Mouse (Mus musculus): Measurements from ENCODE around the gene Nr1h4.

Gene Nr1h4

DNA sequence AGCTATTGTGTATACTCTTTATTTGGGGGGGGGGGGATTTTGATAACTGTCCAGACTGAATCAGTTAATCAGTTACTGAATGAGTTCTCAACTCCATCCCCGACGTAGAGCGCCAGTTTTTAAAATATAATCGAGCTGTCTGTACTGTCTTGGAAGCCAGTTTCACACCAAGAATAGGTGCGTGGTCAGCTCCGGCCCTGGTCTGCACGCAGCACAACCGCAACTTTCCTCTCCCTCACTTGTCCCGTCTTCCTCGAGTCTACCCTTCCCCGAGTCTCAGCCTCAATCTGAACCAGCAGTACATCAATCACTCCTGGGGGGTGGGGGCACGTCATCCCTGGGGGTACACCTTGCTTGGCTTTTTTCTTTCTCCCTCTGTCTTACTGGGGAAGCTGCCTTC lies 98.0 kb downstream of the Nr1h4 start:
- no peak for DNase-seq (ENCODE audit: inconsistent age in 2 of 2, low spot score in 1 of 2)

DNA sequence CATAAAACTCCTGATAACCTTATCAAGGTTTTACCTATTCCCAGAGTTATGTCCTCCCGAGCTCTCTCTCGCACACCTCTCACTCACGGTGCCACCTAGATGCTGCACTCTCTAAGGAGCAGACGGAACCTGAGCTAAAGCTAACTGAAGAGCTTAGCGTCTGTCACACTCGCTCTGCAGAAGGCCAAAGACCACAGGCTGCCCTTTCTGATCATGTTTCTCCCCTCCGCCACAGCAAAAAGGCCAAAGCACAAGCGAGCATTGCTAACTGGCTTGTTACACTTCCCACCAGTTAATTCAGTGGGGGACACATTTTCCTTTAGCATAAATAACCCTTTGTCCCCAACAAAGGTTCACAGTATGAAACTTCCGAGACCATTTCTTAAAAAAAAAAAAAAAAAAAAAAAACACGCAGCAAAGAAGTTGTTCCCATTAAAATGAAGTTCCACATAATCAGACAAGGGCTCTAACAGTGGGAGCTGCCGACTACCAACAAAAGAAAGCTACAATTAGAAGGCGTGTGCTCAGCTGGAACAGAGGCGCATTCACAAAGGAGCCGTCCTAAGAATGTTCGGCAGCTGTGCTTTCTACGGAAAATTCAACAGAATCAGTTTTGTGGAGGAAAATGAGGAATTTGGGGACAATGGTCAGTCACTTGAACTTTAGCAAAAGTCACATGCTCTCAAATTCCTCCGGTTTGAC lies 98.7 kb downstream of the Nr1h4 start:
- DNase-seq (ENCODE audit: inconsistent age in 2 of 2, low spot score in 1 of 2): no peak

DNA sequence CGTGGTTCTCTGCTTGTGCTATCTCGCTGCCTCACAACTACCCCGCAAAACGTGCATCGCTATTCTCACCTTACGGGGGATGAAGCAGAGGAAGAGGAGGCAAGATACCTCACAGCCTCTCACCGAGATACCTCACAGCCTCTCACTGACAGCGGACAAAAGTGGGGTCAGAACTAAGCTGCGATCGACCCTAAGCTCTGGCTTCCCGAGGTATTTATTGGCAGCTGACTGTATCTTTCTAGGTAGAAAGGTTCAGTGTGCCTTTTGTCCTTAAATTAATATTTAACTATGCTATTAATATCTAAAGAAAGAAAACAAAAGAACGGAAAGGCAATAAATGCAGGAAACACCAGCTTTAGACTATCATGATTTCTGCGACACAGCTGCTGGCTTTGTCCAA lies 100.6 kb downstream of the Nr1h4 start:
- no peak for DNase-seq (ENCODE audit: inconsistent age in 2 of 2, low spot score in 1 of 2)

DNA sequence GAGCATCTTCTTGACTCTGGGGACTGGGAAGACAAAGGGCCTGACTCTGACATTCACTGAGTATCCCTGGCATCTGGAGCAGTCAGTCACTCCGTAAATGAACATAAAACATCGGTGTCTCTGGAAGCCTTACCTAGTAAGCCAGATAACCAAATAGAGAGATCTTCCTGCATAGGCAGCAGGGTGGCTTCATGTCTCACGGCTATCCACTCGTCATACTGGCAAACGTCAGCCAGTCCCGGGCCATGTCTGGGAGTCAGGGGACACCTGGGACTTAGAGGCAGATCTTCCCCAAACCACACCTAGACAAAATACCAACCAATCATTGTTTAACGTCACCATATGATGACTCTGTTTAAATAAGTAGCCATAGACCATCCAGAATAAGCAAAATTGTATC lies 102.6 kb downstream of the Nr1h4 start:
- DNase-seq (ENCODE audit: inconsistent age in 2 of 2, low spot score in 1 of 2): no peak

DNA sequence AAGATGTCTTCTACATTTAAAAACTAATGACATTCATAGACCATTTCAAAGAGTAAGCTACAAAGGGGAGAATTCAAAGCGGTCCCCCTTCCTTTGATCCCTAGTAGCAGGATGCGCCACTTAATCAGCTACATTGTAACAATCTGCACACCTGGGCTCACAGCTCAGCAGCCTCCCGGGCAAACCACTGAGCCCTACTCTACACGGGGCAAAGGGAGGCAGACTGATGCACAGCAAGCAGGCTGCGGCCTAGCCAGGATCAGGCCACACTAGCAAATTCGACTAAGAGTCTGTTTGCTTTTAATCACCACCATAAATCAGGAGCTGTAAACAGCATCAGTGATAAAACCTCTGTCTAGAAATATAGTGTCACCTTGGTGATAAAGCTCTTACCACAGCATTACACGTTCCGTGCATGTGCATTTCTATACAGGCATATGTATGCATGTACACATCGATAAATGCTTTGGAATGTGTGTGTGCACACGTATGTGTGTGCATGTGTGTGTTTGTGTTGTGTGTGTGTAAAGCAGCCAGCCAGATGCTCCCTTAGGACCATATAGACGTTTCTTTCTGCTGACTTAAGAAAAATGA lies 108.5 kb downstream of the Nr1h4 start:
- no peak for DNase-seq (ENCODE audit: inconsistent age in 2 of 2, low spot score in 1 of 2)

DNA sequence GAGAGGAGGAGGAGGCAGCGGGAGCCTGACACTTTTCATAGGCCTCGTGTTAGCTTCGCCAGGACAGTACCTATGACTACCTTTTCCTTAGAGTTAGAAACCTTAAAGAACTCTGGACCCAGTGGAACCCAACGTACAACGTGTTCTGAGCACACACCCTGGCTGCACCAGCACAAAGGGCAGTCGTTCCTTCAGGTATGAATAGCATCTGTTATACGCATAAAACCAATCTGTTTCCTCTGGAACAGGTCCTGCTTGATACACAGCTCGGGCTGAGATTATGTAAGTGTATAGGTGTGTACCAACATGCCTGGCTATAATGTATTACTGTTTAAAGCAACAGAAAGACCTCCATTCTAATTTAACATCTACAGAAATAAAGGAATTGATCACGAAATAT lies 109.2 kb downstream of the Nr1h4 start:
- no peak for DNase-seq (ENCODE audit: inconsistent age in 2 of 2, low spot score in 1 of 2)

DNA sequence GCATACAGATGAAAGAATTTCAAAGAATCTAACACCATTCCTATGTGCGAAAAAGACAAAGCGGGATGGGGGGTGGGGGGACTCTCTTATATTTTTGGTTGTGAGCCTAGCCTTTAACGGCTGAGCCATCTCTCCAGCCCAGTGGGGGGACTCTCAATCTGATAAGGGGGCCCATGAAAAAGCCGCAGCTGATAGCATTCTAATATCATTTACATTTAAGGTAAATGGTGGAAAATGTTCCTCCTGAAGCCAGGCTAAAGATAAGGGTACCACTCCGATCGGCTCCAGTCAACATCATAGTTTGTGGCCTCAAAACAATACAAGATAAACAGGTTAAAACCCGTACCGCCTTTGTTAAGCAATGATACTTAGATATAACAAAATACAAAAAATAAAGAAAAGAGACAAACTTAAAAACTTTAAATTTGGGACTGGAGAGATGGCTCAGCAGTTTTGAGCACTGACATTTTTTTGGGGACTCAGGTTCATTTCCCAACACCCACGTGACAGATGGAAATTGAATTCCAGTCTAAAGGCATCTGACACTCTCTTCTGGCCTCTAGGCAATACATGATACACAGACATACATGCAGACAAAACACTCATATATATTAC lies 110.1 kb downstream of the Nr1h4 start:
- DNase-seq (ENCODE audit: inconsistent age in 2 of 2, low spot score in 1 of 2): no peak

DNA sequence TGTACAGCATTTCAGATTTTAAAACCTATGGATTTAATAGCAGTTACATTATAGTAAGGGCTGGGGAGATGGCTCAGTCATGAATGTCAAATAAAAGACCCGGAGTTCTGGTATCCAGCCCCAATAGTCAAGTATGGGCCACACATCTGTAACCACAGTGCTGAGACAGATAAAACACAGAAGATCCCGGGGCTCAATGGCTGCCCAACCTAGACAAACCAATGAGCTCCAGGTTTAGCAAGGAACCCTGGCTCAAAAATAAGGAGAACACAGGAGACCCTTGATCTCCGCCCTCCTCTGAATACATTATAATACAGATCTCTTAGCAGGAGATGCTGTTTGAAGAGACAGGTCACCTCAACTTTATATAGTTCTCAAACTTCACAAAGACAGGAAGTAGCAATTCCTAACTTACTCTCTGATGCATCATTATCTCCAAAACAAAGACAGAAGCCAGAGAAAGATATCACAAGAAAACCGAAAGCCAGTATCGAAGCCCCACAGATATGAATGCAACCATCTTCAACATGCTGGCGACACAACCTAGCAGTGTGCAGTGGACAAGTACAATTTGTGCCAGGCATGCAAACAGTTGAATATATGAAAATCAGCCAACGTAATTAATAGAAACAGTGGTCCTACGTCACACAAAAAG lies 110.8 kb downstream of the Nr1h4 start:
- no peak for DNase-seq (ENCODE audit: inconsistent age in 2 of 2, low spot score in 1 of 2)

GRCm38 (mm10) chr10:89417966-89418365 lies 115.4 kb downstream of the Nr1h4 start:
- no peak for DNase-seq (ENCODE audit: inconsistent age in 2 of 2, low spot score in 1 of 2)

- DNase-seq (ENCODE audit: inconsistent age in 2 of 2, low spot score in 1 of 2): no peak
Measured at GRCm38 (mm10) chr10:89415478-89415877, 117.9 kb downstream of the Nr1h4 start.

GRCm38 (mm10) chr10:89407551-89407950 lies 125.8 kb downstream of the Nr1h4 start:
- no peak for DNase-seq (ENCODE audit: inconsistent age in 2 of 2, low spot score in 1 of 2)

- no peak for DNase-seq (ENCODE audit: inconsistent age in 2 of 2, low spot score in 1 of 2)
Measured at GRCm38 (mm10) chr10:89406733-89407484, 126.5 kb downstream of the Nr1h4 start.

GRCm38 (mm10) chr10:89404936-89405335 lies 128.4 kb downstream of the Nr1h4 start:
- DNase-seq (ENCODE audit: inconsistent age in 2 of 2, low spot score in 1 of 2): no peak

Measured in adrenal gland, adult (tissue).